Mouse (Mus musculus) CH12.LX (cell line): ENCODE measurements at regions not wholly inside any gene's neighbourhood (a gene's known extent, or its start where the extent isn't known, plus 50 kb on each side); places are given as distances from the start of the nearest gene placed in this dataset.

ENCODE experiments used
- CTCF ChIP-seq, 2 experiments: IDR thresholded peaks in 1 of 2; conservative IDR thresholded peaks in 1 of 2; 2 replicates each; pipeline ENCODE4 v1.5.1; 2011 to 2012; ENCODE audit warnings: low read depth in 2 of 2, low read length in 2 of 2, improper control_type of control experiment in 1 of 2, inconsistent platforms in 1 of 2, mild to moderate bottlenecking in 1 of 2, moderate library complexity in 1 of 2
- EP300 ChIP-seq: IDR thresholded peaks from 2 replicates; pipeline ENCODE4 v1.6.1; 2011; ENCODE audit warnings: low read length, improper control_type of control experiment
- ETS1 ChIP-seq: conservative IDR thresholded peaks from 2 replicates; pipeline ENCODE4 v1.6.1; 2012; ENCODE audit warnings: low read depth, mild to moderate bottlenecking, inconsistent platforms, low read length, improper control_type of control experiment, moderate library complexity
- GABPA ChIP-seq: IDR thresholded peaks from 2 replicates; pipeline ENCODE4 v1.6.1; 2012; ENCODE audit warnings: low read depth, low read length, improper control_type of control experiment, inconsistent platforms; ENCODE audit not compliant: insufficient replicate concordance
- MAFK ChIP-seq: IDR thresholded peaks from 2 replicates; pipeline ENCODE4 v1.6.1; 2011; ENCODE audit warnings: low read length, improper control_type of control experiment; ENCODE audit not compliant: insufficient replicate concordance
- MAX ChIP-seq: IDR thresholded peaks from 2 replicates; pipeline ENCODE4 v1.6.1; 2011; ENCODE audit warnings: low read length, improper control_type of control experiment
- MYC ChIP-seq: IDR thresholded peaks from 2 replicates; pipeline ENCODE4 v1.6.1; 2011; ENCODE audit warnings: low read depth, mild to moderate bottlenecking, improper control_type of control experiment, low read length
- NRF1 ChIP-seq: IDR thresholded peaks from 2 replicates; pipeline ENCODE4 v1.6.1; 2014; ENCODE audit warnings: low read depth, mild to moderate bottlenecking, inconsistent platforms, low read length, improper control_type of control experiment, moderate library complexity
- POLR2A ChIP-seq: IDR thresholded peaks from 2 replicates; pipeline ENCODE4 v1.6.1; 2011; ENCODE audit warnings: low read depth, mild to moderate bottlenecking, improper control_type of control experiment, low read length
- POLR2AphosphoS2 ChIP-seq: IDR thresholded peaks from 2 replicates; pipeline ENCODE4 v1.6.1; 2011; ENCODE audit warnings: low read depth, low read length, improper control_type of control experiment
- UBTF ChIP-seq: IDR thresholded peaks from 2 replicates; pipeline ENCODE4 v1.6.1; 2012; ENCODE audit warnings: low read depth, mild to moderate bottlenecking, inconsistent platforms, low read length, improper control_type of control experiment, moderate library complexity
- USF1 ChIP-seq: IDR thresholded peaks from 2 replicates; pipeline ENCODE4 v1.6.1; 2014; ENCODE audit warnings: low read depth, mild to moderate bottlenecking, inconsistent platforms, low read length, improper control_type of control experiment
- ZKSCAN1 ChIP-seq: IDR thresholded peaks from 2 replicates; pipeline ENCODE4 v1.6.1; 2012; ENCODE audit warnings: low read depth, inconsistent platforms, low read length, improper control_type of control experiment, borderline replicate concordance

- TF ChIP-seq UBTF: no peak
- no peak for TF ChIP-seq CTCF (conservative IDR thresholded peaks at IDR 0.05 in 1 of 2, IDR thresholded peaks at IDR 0.05 in 1 of 2; ENCODE audit: low read depth in 2 of 2, low read length in 2 of 2)
- TF ChIP-seq NRF1: no peak
- no peak for TF ChIP-seq POLR2A
- no peak for TF ChIP-seq ZKSCAN1
- no peak for TF ChIP-seq ETS1
- no peak for TF ChIP-seq EP300
- no peak for TF ChIP-seq POLR2AphosphoS2
- no peak for TF ChIP-seq USF1
- TF ChIP-seq MYC: no peak
- TF ChIP-seq GABPA: no peak
- TF ChIP-seq MAFK: no peak
- TF ChIP-seq MAX: no peak
These were observed 170.8 kb downstream of the Maf start for GRCm38 (mm10) chr8:115536554-115537346.
